Mouse (Mus musculus) limb, embryonic 14.5 days (tissue): ENCODE results near the gene Pigl. TPM values are rescaled to one million over a fixed set of nuclear protein-coding genes. Genes with fewer than 3 reads are reported as not detected.

Experiments used
- ATAC-seq: fragments of 200-750 bp; cut with Nextera tagmentation; 2 replicates; pipeline ENCODE4 v1.8.0; 2017; ENCODE audit warnings: low read depth, moderate number of reproducible peaks, moderate TSS enrichment; ENCODE audit not compliant: low FRiP score
- DNase-seq: peaks from one replicate; pipeline ENCODE4 v3.0.0-alpha.2; 2015; ENCODE audit warnings: low spot score
- H3K27ac ChIP-seq: fragments of 300-500 bp; sonication (generic); replicated peaks from 2 replicates; pipeline ENCODE4 v1.5.1; 2014; ENCODE audit warnings: low read depth, mild to moderate bottlenecking, low read length, moderate library complexity, mixed read lengths
- H3K27me3 ChIP-seq: fragments of 300-500 bp; sonication (generic); 2 replicates; pipeline ENCODE4 v1.6.1; 2014; ENCODE audit warnings: low read length, mixed read lengths; ENCODE audit not compliant: control insufficient read depth, insufficient read depth
- H3K36me3 ChIP-seq: fragments of 300-500 bp; sonication (generic); 2 replicates; pipeline ENCODE4 v1.6.1; 2014; ENCODE audit warnings: mild to moderate bottlenecking, low read length, moderate library complexity, mixed read lengths; ENCODE audit not compliant: control insufficient read depth, insufficient read depth
- H3K4me1 ChIP-seq: fragments of 300-500 bp; sonication (generic); 2 replicates; pipeline ENCODE4 v1.6.1; 2014; ENCODE audit warnings: antibody characterized with exemption, low read length, mixed read lengths; ENCODE audit not compliant: control insufficient read depth, insufficient read depth
- H3K4me2 ChIP-seq: fragments of 300-500 bp; sonication (generic); replicated peaks from 2 replicates; pipeline ENCODE4 v1.6.1; 2014; ENCODE audit warnings: low read depth, mild to moderate bottlenecking, low read length, moderate library complexity; ENCODE audit not compliant: severe bottlenecking
- H3K4me3 ChIP-seq: fragments of 300-500 bp; sonication (generic); replicated peaks from 2 replicates; pipeline ENCODE4 v1.5.1; 2014; ENCODE audit warnings: low read length
- H3K9ac ChIP-seq: fragments of 300-500 bp; sonication (generic); 2 replicates; pipeline ENCODE4 v1.6.1; 2014; ENCODE audit warnings: mild to moderate bottlenecking, low read depth, low read length, moderate library complexity; ENCODE audit not compliant: severe bottlenecking
- H3K9me3 ChIP-seq: fragments of 300-500 bp; sonication (generic); 2 replicates; pipeline ENCODE4 v1.6.1; 2016; ENCODE audit warnings: low read length; ENCODE audit not compliant: control insufficient read depth
- POLR2A ChIP-seq: fragments of 200-500 bp; IDR thresholded peaks from 2 replicates; pipeline ENCODE4 v1.8.0; 2012; ENCODE audit warnings: inconsistent platforms, mild to moderate bottlenecking, moderate library complexity, borderline replicate concordance; ENCODE audit not compliant: insufficient read depth, insufficient read length; ENCODE audit errors: extremely low read depth
- WGBS: fragments of 180-500 bp; shearing (Covaris S2); extraction: QIAGEN DNeasy Blood & Tissue Kit; methylation state at CpG from one replicate; pipeline ENCODE4 v1.1.7; 2014; 5-methylcytosine and 5-hydroxymethylcytosine counted together
- polyA plus RNA-seq, 2 experiments: library from polyadenylated mRNA; depleted of rRNA in 1 of 2; stranded (reverse) in 1 of 2; unstranded in 1 of 2; fragments of >200 nt; fragmentation: Nextera tagmentation in 1 of 2; extraction: Ambion mirVana in 1 of 2; gene quantifications; 2 replicates each; pipeline versions ENCODE4 v1.2.1 to v1.2.3; 2012 to 2014

Gene Pigl
- polyA plus RNA-seq, 2 experiments: 7.9 to 9.7 TPM

DNA sequence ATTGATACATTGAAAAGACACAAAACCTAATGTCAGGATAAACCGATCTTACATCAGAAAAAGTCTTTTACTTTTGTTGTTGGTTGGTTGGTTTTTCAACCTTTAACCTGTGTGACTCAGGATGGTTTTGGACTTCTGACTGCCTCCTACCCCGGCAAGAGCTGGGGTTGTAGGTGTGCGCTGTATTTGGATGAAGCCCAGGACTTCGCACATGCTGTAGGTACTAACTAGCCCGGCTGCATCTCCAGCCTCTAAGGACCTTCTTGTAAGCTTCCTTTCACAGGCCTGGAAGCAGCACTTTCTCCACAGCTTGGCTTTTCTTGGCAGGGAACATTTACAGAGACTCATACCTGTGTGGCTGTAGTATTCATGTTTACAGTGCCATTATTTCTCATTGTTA, 15.3 kb downstream of the Pigl start:
- DNase-seq (no peak), ATAC-seq (no peak)
- Histone ChIP-seq H3K36me3 (no peaks in the 10 kb centered on the region), H3K27ac (no peak overlapping the region), H3K4me2 (no peak overlapping the region), H3K27me3 (no peaks in the 10 kb centered on the region), H3K9me3 (no peaks in the 10 kb centered on the region), H3K4me3 (no peak overlapping the region), H3K4me1 (no peaks in the 10 kb centered on the region), H3K9ac (no peak overlapping the region)
- no peak for TF ChIP-seq POLR2A
- WGBS: 94% methylated on average over 5 of the region's 5 CpGs

GRCm38 (mm10) chr11:62476156-62476555, 17.9 kb downstream of the Pigl start:
- H3K27me3 ChIP-seq: no peaks in the 10 kb centered on the region
- TF ChIP-seq POLR2A: no peak
- H3K4me3 ChIP-seq: no peak overlapping the region
- no peak overlapping the region for H3K9ac ChIP-seq
- H3K9me3 ChIP-seq: no peaks in the 10 kb centered on the region
- no peak overlapping the region for H3K4me2 ChIP-seq
- 93% methylated on average over 4 of the region's 4 CpGs for WGBS
- no peak overlapping the region for H3K27ac ChIP-seq
- DNase-seq (no peak), ATAC-seq (no peak)
- no peaks in the 10 kb centered on the region for H3K4me1 ChIP-seq
- H3K36me3 ChIP-seq: no peaks in the 10 kb centered on the region

DNA sequence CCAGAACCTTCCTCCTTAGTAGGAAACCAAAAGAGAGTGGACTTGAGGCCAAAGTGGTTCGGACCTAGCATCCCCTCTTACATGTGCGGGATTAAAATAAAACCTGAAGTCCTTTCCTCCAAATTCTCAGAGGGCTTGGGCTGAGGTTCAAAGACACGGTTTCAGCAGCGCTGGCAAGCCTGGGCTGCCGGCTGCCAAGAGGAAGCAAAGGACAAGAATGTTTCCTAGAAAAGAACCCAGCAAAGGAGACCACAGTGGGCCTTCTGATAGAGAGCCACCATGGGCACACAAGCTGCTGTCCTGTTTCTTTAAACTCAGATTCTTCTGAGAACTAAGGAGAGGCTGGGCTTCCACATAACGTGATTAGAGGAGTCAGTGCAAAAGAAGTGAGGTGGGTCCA, 20.7 kb downstream of the Pigl start:
- no peaks in the 10 kb centered on the region for H3K36me3 ChIP-seq
- WGBS: 71% methylated on average over 6 of the region's 6 CpGs
- H3K27ac ChIP-seq: no peak overlapping the region
- H3K4me1 ChIP-seq: no peaks in the 10 kb centered on the region
- no peak overlapping the region for H3K4me2 ChIP-seq
- no peak overlapping the region for H3K9ac ChIP-seq
- DNase-seq (no peak), ATAC-seq (no peak)
- TF ChIP-seq POLR2A: no peak
- no peaks in the 10 kb centered on the region for H3K9me3 ChIP-seq
- no peak overlapping the region for H3K4me3 ChIP-seq
- no peaks in the 10 kb centered on the region for H3K27me3 ChIP-seq

DNA sequence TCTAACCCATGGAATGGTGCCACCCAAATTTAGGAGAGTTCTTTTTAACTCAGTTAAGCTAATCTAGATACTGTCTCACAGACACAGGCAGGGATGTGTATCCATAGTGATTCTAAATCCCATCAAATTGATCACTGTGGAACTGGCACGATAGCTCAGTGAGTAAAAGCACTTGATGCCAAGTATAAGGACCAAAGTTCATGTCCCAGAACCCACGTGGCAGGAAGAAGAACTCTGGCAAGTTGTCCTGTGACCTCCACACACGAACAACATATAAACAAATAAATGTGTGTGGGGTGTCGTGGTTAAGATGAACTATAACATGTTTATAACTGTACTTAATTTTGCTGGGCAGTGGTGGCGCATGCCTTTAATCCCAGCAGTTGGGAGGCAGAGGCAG, 21.3 kb downstream of the Pigl start:
- Histone ChIP-seq H3K9me3 (no peaks in the 10 kb centered on the region), H3K27ac (no peak overlapping the region), H3K4me3 (no peak overlapping the region), H3K4me1 (no peaks in the 10 kb centered on the region), H3K4me2 (no peak overlapping the region), H3K36me3 (no peaks in the 10 kb centered on the region), H3K27me3 (no peaks in the 10 kb centered on the region), H3K9ac (no peak overlapping the region)
- ATAC-seq: no peak
- no peak for DNase-seq
- 84% methylated on average over 5 of the region's 5 CpGs for WGBS
- TF ChIP-seq POLR2A: no peak

GRCm38 (mm10) chr11:62486949-62487348, 28.7 kb downstream of the Pigl start:
- no peaks in the 10 kb centered on the region for H3K9me3 ChIP-seq

GRCm38 (mm10) chr11:62487540-62488350, 29.5 kb downstream of the Pigl start:
- Histone ChIP-seq H3K27me3 (no peaks in the 10 kb centered on the region), H3K36me3 (no peaks in the 10 kb centered on the region), H3K4me3 (no peak overlapping the region), H3K4me1 (no peaks in the 10 kb centered on the region), H3K4me2 (no peak overlapping the region), H3K27ac (no peak overlapping the region), H3K9me3 (no peaks in the 10 kb centered on the region), H3K9ac (no peak overlapping the region)
- no peak for TF ChIP-seq POLR2A
- WGBS: 97% methylated on average over 10 of the region's 10 CpGs
- DNase-seq: no peak
- ATAC-seq: no peak

More at GRCm38 (mm10) chr11:62486949-62487348, 28.7 kb downstream of the Pigl start:
- Histone ChIP-seq H3K4me3 (no peak overlapping the region), H3K27ac (no peak overlapping the region), H3K27me3 (no peaks in the 10 kb centered on the region), H3K9ac (no peak overlapping the region), H3K4me2 (no peak overlapping the region), H3K4me1 (no peaks in the 10 kb centered on the region), H3K36me3 (no peaks in the 10 kb centered on the region)
- TF ChIP-seq POLR2A: no peak
- no peak for ATAC-seq
- 66% methylated on average over 1 of the region's 1 CpGs for WGBS
- DNase-seq: no peak
